Mouse (Mus musculus) CH12.LX (cell line): ENCODE measurements around the gene Tex9. TPM values are rescaled to one million over a fixed set of nuclear protein-coding genes. Genes with fewer than 3 reads are reported as not detected.

Experiments
- DNase-seq: peaks from one replicate; pipeline ENCODE4 v3.0.0-alpha.2; 2013; ENCODE audit errors: extremely low read depth
- H3K27ac ChIP-seq: 2 replicates; pipeline ENCODE4 v1.5.1; 2012; ENCODE audit warnings: low read depth, mild to moderate bottlenecking, control low read depth, moderate library complexity; ENCODE audit not compliant: insufficient read depth
- H3K27me3 ChIP-seq: replicated peaks from 2 replicates; pipeline ENCODE3; 2012; ENCODE audit warnings: inconsistent platforms
- H3K36me3 ChIP-seq, 2 experiments: replicated peaks in 1 of 2; 2 replicates each; pipeline versions ENCODE3 to v1.6.1; 2012; ENCODE audit warnings: inconsistent platforms in 1 of 2, low read length in 1 of 2, mild to moderate bottlenecking in 1 of 2, mixed read lengths in 1 of 2, moderate library complexity in 1 of 2; ENCODE audit not compliant: control insufficient read depth in 1 of 2, insufficient read depth in 1 of 2
- H3K4me1 ChIP-seq, 2 experiments: 2 replicates each; pipeline ENCODE4 v1.6.1; 2012; ENCODE audit warnings: inconsistent platforms in 1 of 2, moderate library complexity in 1 of 2; ENCODE audit not compliant: insufficient read depth in 2 of 2, control insufficient read depth in 1 of 2
- H3K4me2 ChIP-seq: 2 replicates; pipeline ENCODE4 v1.6.1; 2012; ENCODE audit warnings: low read depth, mild to moderate bottlenecking, control low read depth; ENCODE audit not compliant: poor library complexity, insufficient read depth, severe bottlenecking
- H3K4me3 ChIP-seq, 3 experiments: fragments of 150-350 bp in 1 of 3; sonication (generic) in 1 of 3; replicated peaks in 1 of 3; 2 replicates each; pipeline versions ENCODE3 to v1.5.1; 2011 to 2012; ENCODE audit warnings: low read depth in 2 of 3, low read length in 2 of 3, mild to moderate bottlenecking in 2 of 3, moderate library complexity in 2 of 3, control low read depth in 1 of 3, improper control_type of control experiment in 1 of 3, inconsistent platforms in 1 of 3, mixed read lengths in 1 of 3; ENCODE audit not compliant: poor library complexity in 1 of 3
- H3K79me2 ChIP-seq: replicated peaks from 2 replicates; pipeline ENCODE4 v1.6.1; 2012; ENCODE audit warnings: mild to moderate bottlenecking, moderate library complexity; ENCODE audit not compliant: control insufficient read depth, poor library complexity, insufficient read depth, severe bottlenecking; ENCODE audit errors: extremely low read depth
- H3K9ac ChIP-seq: 2 replicates; pipeline ENCODE4 v1.6.1; 2012; ENCODE audit warnings: low read depth, mild to moderate bottlenecking, control low read depth, moderate library complexity; ENCODE audit not compliant: insufficient read depth
- H3K9me3 ChIP-seq: replicated peaks from 2 replicates; pipeline ENCODE3; 2012; ENCODE audit warnings: low read length, inconsistent platforms, mixed read lengths
- BHLHE40 ChIP-seq: IDR thresholded peaks from 2 replicates; pipeline ENCODE4 v1.6.1; 2011; ENCODE audit warnings: mild to moderate bottlenecking, low read depth, low read length, improper control_type of control experiment
- CHD1 ChIP-seq: IDR thresholded peaks from 2 replicates; pipeline ENCODE4 v1.6.1; 2012; ENCODE audit warnings: low read depth, low read length, improper control_type of control experiment, inconsistent platforms
- CTCF ChIP-seq, 2 experiments: IDR thresholded peaks in 1 of 2; conservative IDR thresholded peaks in 1 of 2; 2 replicates each; pipeline ENCODE4 v1.5.1; 2011 to 2012; ENCODE audit warnings: low read depth in 2 of 2, low read length in 2 of 2, improper control_type of control experiment in 1 of 2, inconsistent platforms in 1 of 2, mild to moderate bottlenecking in 1 of 2, moderate library complexity in 1 of 2
- E2F4 ChIP-seq: IDR thresholded peaks from 2 replicates; pipeline ENCODE4 v1.6.1; 2011; ENCODE audit warnings: low read depth, low read length, improper control_type of control experiment; ENCODE audit not compliant: insufficient replicate concordance
- EP300 ChIP-seq: IDR thresholded peaks from 2 replicates; pipeline ENCODE4 v1.6.1; 2011; ENCODE audit warnings: low read length, improper control_type of control experiment
- GABPA ChIP-seq: IDR thresholded peaks from 2 replicates; pipeline ENCODE4 v1.6.1; 2012; ENCODE audit warnings: low read depth, low read length, improper control_type of control experiment, inconsistent platforms; ENCODE audit not compliant: insufficient replicate concordance
- JUND ChIP-seq: conservative IDR thresholded peaks from 2 replicates; pipeline ENCODE4 v1.6.1; 2011; ENCODE audit warnings: low read depth, low read length, improper control_type of control experiment
- MAX ChIP-seq: IDR thresholded peaks from 2 replicates; pipeline ENCODE4 v1.6.1; 2011; ENCODE audit warnings: low read length, improper control_type of control experiment
- MXI1 ChIP-seq: IDR thresholded peaks from 2 replicates; pipeline ENCODE4 v1.6.1; 2011; ENCODE audit warnings: mild to moderate bottlenecking, low read depth, low read length, improper control_type of control experiment
- MYC ChIP-seq: IDR thresholded peaks from 2 replicates; pipeline ENCODE4 v1.6.1; 2011; ENCODE audit warnings: low read depth, mild to moderate bottlenecking, improper control_type of control experiment, low read length
- NRF1 ChIP-seq: IDR thresholded peaks from 2 replicates; pipeline ENCODE4 v1.6.1; 2014; ENCODE audit warnings: low read depth, mild to moderate bottlenecking, inconsistent platforms, low read length, improper control_type of control experiment, moderate library complexity
- RAD21 ChIP-seq: IDR thresholded peaks from 2 replicates; pipeline ENCODE4 v1.6.1; 2011; ENCODE audit warnings: low read depth, mild to moderate bottlenecking, low read length, improper control_type of control experiment, moderate library complexity
- SIN3A ChIP-seq: IDR thresholded peaks from 2 replicates; pipeline ENCODE4 v1.6.1; 2012; ENCODE audit warnings: low read length, improper control_type of control experiment, inconsistent platforms
- SMC3 ChIP-seq: IDR thresholded peaks from 2 replicates; pipeline ENCODE4 v1.6.1; 2011; ENCODE audit warnings: low read depth, low read length, improper control_type of control experiment
- TCF12 ChIP-seq: IDR thresholded peaks from 2 replicates; pipeline ENCODE4 v1.6.1; 2014; ENCODE audit warnings: low read depth, mild to moderate bottlenecking, inconsistent platforms, low read length, improper control_type of control experiment
- ZC3H11A ChIP-seq: IDR thresholded peaks from 2 replicates; pipeline ENCODE4 v1.6.1; 2012; ENCODE audit warnings: low read depth, mild to moderate bottlenecking, inconsistent platforms, low read length, improper control_type of control experiment
- ZKSCAN1 ChIP-seq: IDR thresholded peaks from 2 replicates; pipeline ENCODE4 v1.6.1; 2012; ENCODE audit warnings: low read depth, inconsistent platforms, low read length, improper control_type of control experiment, borderline replicate concordance
- ZMIZ1 ChIP-seq: IDR thresholded peaks from 2 replicates; pipeline ENCODE4 v1.6.1; 2012; ENCODE audit warnings: low read depth, mild to moderate bottlenecking, inconsistent platforms, low read length, improper control_type of control experiment
- dilution Hi-C: fragments of 300-500 bp; cut with MboI; formaldehyde crosslinking; loops from 2 replicates; pipeline ENCODE4 v1.14.3; 2020; ENCODE audit warnings: low sequenced_read_pairs; ENCODE audit not compliant: extremely low pct_unique_long_range_greater_than_20kb, extremely low pct_ligation_motif_present
- in situ Hi-C: fragments of 300-500 bp; cut with MboI; formaldehyde crosslinking; loops from 3 replicates; pipeline ENCODE4 v1.14.3; 2019; ENCODE audit warnings: low sequenced_read_pairs, low pct_ligation_motif_present, low pct_unique_long_range_greater_than_20kb, mixed read lengths
- polyA plus RNA-seq: library from polyadenylated mRNA; unstranded; fragments of >175 nt; gene quantifications from 2 replicates; pipeline ENCODE4 v1.2.1, GENCODE M21; 2012; ENCODE audit warnings: low read depth; ENCODE audit not compliant: insufficient read length
- total RNA-seq, 2 experiments: library from RNA; depleted of rRNA; stranded (reverse); fragments of 300-350 nt in 1 of 2; fragments of >200 nt in 1 of 2; gene quantifications; 2 replicates each; pipeline ENCODE4 v1.2.3; 2012 to 2014

Tex9 gene
- total and polyA plus RNA-seq, 3 experiments = 12.1 to 27.4 (median 12.7) TPM

GRCm38 (mm10) chr9:72496691-72497090 is 4.7 kb upstream of the Tex9 start:
- H3K27ac ChIP-seq = no peak overlapping the region
- H3K27me3 ChIP-seq = no peaks in the 10 kb centered on the region
- TF ChIP-seq ZC3H11A (no peak), NRF1 (no peak), GABPA (no peak)
- no peak overlapping the region for H3K4me3 ChIP-seq
- H3K36me3 ChIP-seq = peaks cover 0 to 6% of the 10 kb centered on the region in 2 experiments
- no peak overlapping the region for H3K9ac ChIP-seq
- H3K4me1 ChIP-seq = peaks cover 6 to 20% of the 10 kb centered on the region in 2 experiments
- no peak overlapping the region for H3K4me2 ChIP-seq
- DNase-seq = no peak
- H3K9me3 ChIP-seq = no peaks in the 10 kb centered on the region
- in situ Hi-C loops (no loop called here), dilution Hi-C loops (no loop called here)
- H3K79me2 ChIP-seq = no peaks in the 10 kb centered on the region

GRCm38 (mm10) chr9:72493984-72494685 is 2.1 kb upstream of the Tex9 start:
- in situ Hi-C loops = loop anchor here (5.0 kb wide), 1 partner anchor 33 kb away; no protein-coding TSS in a partner anchor
- dilution Hi-C loops = no loop called here
- H3K27ac ChIP-seq = peak overlapping the region; percentile 53
- peak; percentile 74 for TF ChIP-seq MAX
- TF ChIP-seq TCF12 = 0 out of 2 replicates have a peak, but pooled peaks have one; percentile 3
- TF ChIP-seq E2F4 = no peak
- no peak for TF ChIP-seq CTCF (conservative IDR thresholded peaks at IDR 0.05 in 1 of 2, IDR thresholded peaks at IDR 0.05 in 1 of 2; ENCODE audit: low read depth in 2 of 2, low read length in 2 of 2)
- TF ChIP-seq ZC3H11A = no peak
- no peak for TF ChIP-seq RAD21
- TF ChIP-seq JUND = no peak
- peak; percentile 78 for TF ChIP-seq MYC
- TF ChIP-seq ZMIZ1 = no peak
- TF ChIP-seq EP300 = no peak; the same call in 1 of the 2 replicates
- TF ChIP-seq CHD1 = 0 out of 2 replicates have a peak, but pooled peaks have one; percentile 46
- TF ChIP-seq MXI1 = 0 out of 2 replicates have a peak, but pooled peaks have one; percentile 34
- TF ChIP-seq SMC3 = no peak
- peak; percentile 15; the same call in 1 of the 2 replicates for TF ChIP-seq BHLHE40
- TF ChIP-seq SIN3A = peak; percentile 66; the same call in 1 of the 2 replicates
- no peak for TF ChIP-seq ZKSCAN1
- peaks cover 0 to 2% of the 10 kb centered on the region in 2 experiments for H3K36me3 ChIP-seq
- 0 out of 2 replicates have a peak overlapping the region, but pooled peaks have one; percentile 4 for H3K9ac ChIP-seq
- DNase-seq = peak; percentile 24
- no peak overlapping the region for H3K4me3 ChIP-seq
- H3K79me2 ChIP-seq = peaks cover 8% of the 10 kb centered on the region
- H3K27me3 ChIP-seq = no peaks in the 10 kb centered on the region
- H3K4me1 ChIP-seq = peaks cover 9 to 35% of the 10 kb centered on the region in 2 experiments
- H3K4me2 ChIP-seq = peak overlapping the region; percentile 52; the same call in 1 of the 2 replicates
- H3K9me3 ChIP-seq = no peaks in the 10 kb centered on the region
